Mouse (Mus musculus): ENCODE data around the gene Zfp575. TPM values are rescaled to one million over a fixed set of nuclear protein-coding genes. Genes with fewer than 3 reads are reported as not detected.

Gene Zfp575
- polyA plus RNA-seq, 1 experiment from 2014 or later: 2.1 TPM

- DNase-seq (ENCODE audit: low spot score): no peak
- H3K27me3 ChIP-seq (replicated peaks; ENCODE audit: low read depth, poor library complexity, severe bottlenecking): peaks cover 29% of the 10 kb centered on the region
- H3K36me3 ChIP-seq (replicated peaks): no peaks in the 10 kb centered on the region
- no peaks in the 10 kb centered on the region for H3K9me3 ChIP-seq
- WGBS: 75% methylated on average over 4 of the region's 4 CpGs
- no peak overlapping the region for H3K27ac ChIP-seq (replicated peaks)
- H3K4me3 ChIP-seq: no peak overlapping the region
- peaks cover 24% of the 10 kb centered on the region for H3K4me1 ChIP-seq
These were observed 10.7 kb upstream of the Zfp575 start for GRCm38 (mm10) chr7:24598121-24598520.

GRCm38 (mm10) chr7:24595464-24595863 is 8.0 kb upstream of the Zfp575 start:
- H3K4me3 ChIP-seq: 0 out of 2 replicates have a peak overlapping the region, but pooled peaks have one; percentile 79
- H3K27me3 ChIP-seq (replicated peaks; ENCODE audit: low read depth, poor library complexity, severe bottlenecking): peaks cover 29% of the 10 kb centered on the region
- no peak for DNase-seq (ENCODE audit: low spot score)
- no peaks in the 10 kb centered on the region for H3K36me3 ChIP-seq (replicated peaks)
- no peaks in the 10 kb centered on the region for H3K9me3 ChIP-seq
- no peak overlapping the region for H3K27ac ChIP-seq (replicated peaks)
- peaks cover 26% of the 10 kb centered on the region for H3K4me1 ChIP-seq
- WGBS: 77% methylated on average over 2 of the region's 2 CpGs

- peak overlapping the region; percentile 77; the same call in 1 of the 2 replicates for H3K27ac ChIP-seq (replicated peaks)
- peaks cover 29% of the 10 kb centered on the region for H3K27me3 ChIP-seq (replicated peaks; ENCODE audit: low read depth, poor library complexity, severe bottlenecking)
- peak overlapping the region; percentile 79 for H3K4me3 ChIP-seq
- peaks cover 26% of the 10 kb centered on the region for H3K4me1 ChIP-seq
- peak; percentile 42 for DNase-seq (ENCODE audit: low spot score)
- H3K9me3 ChIP-seq: no peaks in the 10 kb centered on the region
- 1% methylated on average over 13 of the region's 13 CpGs for WGBS
- no peaks in the 10 kb centered on the region for H3K36me3 ChIP-seq (replicated peaks)
These were observed 6.9 kb upstream of the Zfp575 start for GRCm38 (mm10) chr7:24594309-24594803.

- Histone ChIP-seq H3K27me3 (replicated peaks; ENCODE audit: low read depth, poor library complexity, severe bottlenecking) (peaks cover 29% of the 10 kb centered on the region), H3K27ac (replicated peaks) (peak overlapping the region; percentile 77), H3K4me1 (peaks cover 26% of the 10 kb centered on the region), H3K9me3 (no peaks in the 10 kb centered on the region), H3K36me3 (replicated peaks) (no peaks in the 10 kb centered on the region), H3K4me3 (peak overlapping the region; percentile 79)
- 2% methylated on average over 39 of the region's 39 CpGs for WGBS
- DNase-seq (ENCODE audit: low spot score): peak; percentile 85
These were observed 6.3 kb upstream of the Zfp575 start for GRCm38 (mm10) chr7:24593621-24594308.

- peaks cover 26% of the 10 kb centered on the region for H3K4me1 ChIP-seq
- H3K27ac ChIP-seq (replicated peaks): no peak overlapping the region
- H3K36me3 ChIP-seq (replicated peaks): no peaks in the 10 kb centered on the region
- no peak overlapping the region for H3K4me3 ChIP-seq
- no peak for DNase-seq (ENCODE audit: low spot score)
- WGBS: 83% methylated on average over 6 of the region's 6 CpGs
- H3K9me3 ChIP-seq: no peaks in the 10 kb centered on the region
- peaks cover 36% of the 10 kb centered on the region for H3K27me3 ChIP-seq (replicated peaks; ENCODE audit: low read depth, poor library complexity, severe bottlenecking)
These were observed 5.3 kb upstream of the Zfp575 start for GRCm38 (mm10) chr7:24592781-24593180.

- Histone ChIP-seq H3K9me3 (no peaks in the 10 kb centered on the region), H3K4me1 (peaks cover 32% of the 10 kb centered on the region), H3K36me3 (replicated peaks) (no peaks in the 10 kb centered on the region), H3K4me3 (no peak overlapping the region), H3K27ac (replicated peaks) (no peak overlapping the region), H3K27me3 (replicated peaks; ENCODE audit: low read depth, poor library complexity, severe bottlenecking) (peaks cover 42% of the 10 kb centered on the region)
- no peak for DNase-seq (ENCODE audit: low spot score)
- WGBS: 67% methylated on average over 4 of the region's 4 CpGs
These were observed 4.7 kb upstream of the Zfp575 start for GRCm38 (mm10) chr7:24592163-24592562.

GRCm38 (mm10) chr7:24591735-24592134 is 4.3 kb upstream of the Zfp575 start:
- Histone ChIP-seq H3K27me3 (replicated peaks; ENCODE audit: low read depth, poor library complexity, severe bottlenecking) (peaks cover 46% of the 10 kb centered on the region), H3K4me1 (peaks cover 36% of the 10 kb centered on the region), H3K27ac (replicated peaks) (no peak overlapping the region), H3K4me3 (no peak overlapping the region), H3K9me3 (0 out of 2 replicates have a peak, but pooled peaks cover 2% of the 10 kb centered on the region), H3K36me3 (replicated peaks) (no peaks in the 10 kb centered on the region)
- no peak for DNase-seq (ENCODE audit: low spot score)
- 72% methylated on average over 5 of the region's 5 CpGs for whole genome bisulfite sequencing

- Histone ChIP-seq H3K4me3 (no peak overlapping the region), H3K27ac (replicated peaks) (no peak overlapping the region), H3K4me1 (peaks cover 19% of the 10 kb centered on the region), H3K9me3 (peaks cover 12% of the 10 kb centered on the region), H3K36me3 (replicated peaks) (no peaks in the 10 kb centered on the region), H3K27me3 (replicated peaks; ENCODE audit: low read depth, poor library complexity, severe bottlenecking) (peaks cover 45% of the 10 kb centered on the region)
- 89% methylated on average over 13 of the region's 13 CpGs for WGBS
- no peak for DNase-seq (ENCODE audit: low spot score)
These were observed 895 bp upstream of the Zfp575 start for GRCm38 (mm10) chr7:24588336-24588735.

- WGBS: 14% methylated on average over 8 of the region's 8 CpGs
- H3K9me3 ChIP-seq: peaks cover 12% of the 10 kb centered on the region
- peak overlapping the region; percentile 64 for H3K4me3 ChIP-seq
- H3K27ac ChIP-seq (replicated peaks): no peak overlapping the region
- H3K27me3 ChIP-seq (replicated peaks; ENCODE audit: low read depth, poor library complexity, severe bottlenecking): peaks cover 45% of the 10 kb centered on the region
- H3K4me1 ChIP-seq: peaks cover 12% of the 10 kb centered on the region
- peak; percentile 40 for DNase-seq (ENCODE audit: low spot score)
- no peaks in the 10 kb centered on the region for H3K36me3 ChIP-seq (replicated peaks)
These were observed 613 bp downstream of the Zfp575 start for GRCm38 (mm10) chr7:24586828-24587227.

- Histone ChIP-seq H3K4me1 (peaks cover 12% of the 10 kb centered on the region), H3K36me3 (replicated peaks) (no peaks in the 10 kb centered on the region), H3K9me3 (peaks cover 12% of the 10 kb centered on the region), H3K4me3 (peak overlapping the region; percentile 1), H3K27me3 (replicated peaks; ENCODE audit: low read depth, poor library complexity, severe bottlenecking) (peaks cover 45% of the 10 kb centered on the region), H3K27ac (replicated peaks) (no peak overlapping the region)
- DNase-seq (ENCODE audit: low spot score): no peak
- 44% methylated on average over 16 of the region's 16 CpGs for WGBS
These were observed 1.4 kb downstream of the Zfp575 start for GRCm38 (mm10) chr7:24585995-24586394.

GRCm38 (mm10) chr7:24584876-24585275 is 2.6 kb downstream of the Zfp575 start:
- no peak overlapping the region for H3K4me3 ChIP-seq
- no peaks in the 10 kb centered on the region for H3K36me3 ChIP-seq (replicated peaks)
- peaks cover 45% of the 10 kb centered on the region for H3K27me3 ChIP-seq (replicated peaks; ENCODE audit: low read depth, poor library complexity, severe bottlenecking)
- H3K27ac ChIP-seq (replicated peaks): no peak overlapping the region
- DNase-seq (ENCODE audit: low spot score): no peak
- peaks cover 12% of the 10 kb centered on the region for H3K4me1 ChIP-seq
- peaks cover 12% of the 10 kb centered on the region for H3K9me3 ChIP-seq
- WGBS: 88% methylated on average over 6 of the region's 6 CpGs

- Histone ChIP-seq H3K4me3 (no peak overlapping the region), H3K36me3 (replicated peaks) (peaks cover 16% of the 10 kb centered on the region), H3K4me1 (peaks cover 12% of the 10 kb centered on the region), H3K27me3 (replicated peaks; ENCODE audit: low read depth, poor library complexity, severe bottlenecking) (no peaks in the 10 kb centered on the region), H3K9me3 (no peaks in the 10 kb centered on the region), H3K27ac (replicated peaks) (no peak overlapping the region)
- no peak for DNase-seq (ENCODE audit: low spot score)
- WGBS: 91% methylated on average over 10 of the region's 10 CpGs
These were observed 9.6 kb downstream of the Zfp575 start for GRCm38 (mm10) chr7:24577811-24578210.

- Histone ChIP-seq H3K36me3 (replicated peaks) (peaks cover 50% of the 10 kb centered on the region), H3K9me3 (0 out of 2 replicates have a peak, but pooled peaks cover 4% of the 10 kb centered on the region), H3K4me3 (no peak overlapping the region), H3K4me1 (peaks cover 12% of the 10 kb centered on the region), H3K27me3 (replicated peaks; ENCODE audit: low read depth, poor library complexity, severe bottlenecking) (no peaks in the 10 kb centered on the region), H3K27ac (replicated peaks) (no peak overlapping the region)
- DNase-seq (ENCODE audit: low spot score): no peak
- WGBS: 50% methylated on average over 12 of the region's 12 CpGs
These were observed 13.1 kb downstream of the Zfp575 start for GRCm38 (mm10) chr7:24574224-24574796.
